Mouse (Mus musculus): ENCODE measurements around the gene Ggnbp2. TPM values are rescaled to one million over a fixed set of nuclear protein-coding genes. Genes with fewer than 3 reads are reported as not detected.

Gene Ggnbp2
- total RNA-seq (2021), result 10 to 100 TPM; 93.8 to 97.1 TPM
- long read RNA-seq, experiment 1, transcript Ggnbp2-203 (14 exons, 3,034 nt), result major isoform, 23 of 115 reads
- long read RNA-seq, experiment 1, transcript Ggnbp2-213 (14 exons, 2,950 nt), result minor isoform, 7 of 115 reads
- long read RNA-seq, experiment 1, transcript Ggnbp2-206 (13 exons, 2,528 nt), result minor isoform, 12 of 115 reads
- long read RNA-seq, experiment 1, partial matches to known transcripts, result 40 of 115 reads
- long read RNA-seq, experiment 1, other reads (novel, unspliced or antisense), result 28 of 115 reads
- long read RNA-seq, experiment 2, transcript Ggnbp2-211 (14 exons, 3,056 nt), result major isoform, 12 of 89 reads
- long read RNA-seq, experiment 2, transcript Ggnbp2-206 (13 exons, 2,528 nt), result major isoform, 12 of 89 reads
- long read RNA-seq, experiment 2, transcript Ggnbp2-203 (14 exons, 3,034 nt), result minor isoform, 11 of 89 reads
- long read RNA-seq, experiment 2, transcript Ggnbp2-213 (14 exons, 2,950 nt), result minor isoform, 8 of 89 reads
- long read RNA-seq, experiment 2, partial matches to known transcripts, result 21 of 89 reads
- long read RNA-seq, experiment 2, other reads (novel, unspliced or antisense), result 25 of 89 reads

GRCm38 (mm10) chr11:84870337-84871043 is at the start of gene Ggnbp2:
TSS of gene Ggnbp2 (minus strand) at chr11:84870817.
- peak; percentile 88 to 92 for DNase-seq (ENCODE audit: extremely low spot score in 1 of 2, low spot score in 2 of 2)
- Histone ChIP-seq H3K27ac (peak within 1 kb of the TSS; percentile 100), H3K4me3 (peak within 1 kb of the TSS; percentile 88)
- TF ChIP-seq CTCF (IDR thresholded peaks at IDR 0.05), result no peak
- intact Hi-C loops (cut with DNase I), result loop anchor here (1.0 to 5.0 kb wide), 3 partner anchors 10 to 272 kb away; partner anchors contain the start of genes Myo19, Pigw and Usp32

GRCm38 (mm10) chr11:84919951-84920350 is 49.3 kb upstream of the Ggnbp2 start:
- intact Hi-C loops (cut with DNase I), result loop anchor here (2.0 kb wide), 1 partner anchor 263 kb away; no protein-coding TSS in a partner anchor
- Histone ChIP-seq H3K4me3 (no peak overlapping the region), H3K27ac (no peak overlapping the region)
- no peak for TF ChIP-seq CTCF (IDR thresholded peaks at IDR 0.05)
- DNase-seq (ENCODE audit: extremely low spot score in 1 of 2, low spot score in 2 of 2), result no peak

- Histone ChIP-seq H3K27ac (no peak overlapping the region), H3K4me3 (no peak overlapping the region)
- no peak for DNase-seq (ENCODE audit: extremely low spot score in 1 of 2, low spot score in 2 of 2)
- peak; percentile 66 for TF ChIP-seq CTCF (IDR thresholded peaks at IDR 0.05)
- intact Hi-C loops (cut with DNase I), result loop anchor here (2.0 kb wide), 1 partner anchor 264 kb away; no protein-coding TSS in a partner anchor
These were observed 48.7 kb upstream of the Ggnbp2 start for GRCm38 (mm10) chr11:84919276-84919675.

- intact Hi-C loops (cut with DNase I), result loop anchor here (1.0 to 2.0 kb wide), 2 partner anchors 59 to 264 kb away; no protein-coding TSS in a partner anchor
- peak; percentile 80 to 91 for DNase-seq (ENCODE audit: extremely low spot score in 1 of 2, low spot score in 2 of 2)
- Histone ChIP-seq H3K27ac (no peak overlapping the region), H3K4me3 (no peak overlapping the region; the same call in 1 of the 2 replicates)
- TF ChIP-seq CTCF (IDR thresholded peaks at IDR 0.05), result peak; percentile 96
These were observed 47.8 kb upstream of the Ggnbp2 start for GRCm38 (mm10) chr11:84918425-84918824.

GRCm38 (mm10) chr11:84916703-84917300 is 46.2 kb upstream of the Ggnbp2 start:
- Histone ChIP-seq H3K27ac (peak overlapping the region; percentile 73), H3K4me3 (peak overlapping the region; percentile 86)
- intact Hi-C loops (cut with DNase I), result no loop called here
- TF ChIP-seq CTCF (IDR thresholded peaks at IDR 0.05), result no peak
- no peak for DNase-seq (ENCODE audit: extremely low spot score in 1 of 2, low spot score in 2 of 2)

- intact Hi-C loops (cut with DNase I), result no loop called here
- DNase-seq (ENCODE audit: extremely low spot score in 1 of 2, low spot score in 2 of 2), result peak; percentile 84
- H3K4me3 ChIP-seq, result peak within 1 kb of the TSS; percentile 86
- peak within 1 kb of the TSS; percentile 73 for H3K27ac ChIP-seq
- TF ChIP-seq CTCF (IDR thresholded peaks at IDR 0.05), result peak; percentile 2; the same call in 1 of the 2 replicates
These were observed 45.6 kb upstream of the Ggnbp2 start, which contains the start of gene Znhit3 for GRCm38 (mm10) chr11:84916053-84916702. TSS of gene Znhit3 (minus strand) at chr11:84916366.

GRCm38 (mm10) chr11:84914673-84915072 is 44.1 kb upstream of the Ggnbp2 start:
- TF ChIP-seq CTCF (IDR thresholded peaks at IDR 0.05), result no peak; the same call in 1 of the 2 replicates
- Histone ChIP-seq H3K4me3 (no peak overlapping the region), H3K27ac (no peak overlapping the region)
- intact Hi-C loops (cut with DNase I), result no loop called here
- DNase-seq (ENCODE audit: extremely low spot score in 1 of 2, low spot score in 2 of 2), result no peak

- intact Hi-C loops (cut with DNase I), result no loop called here
- Histone ChIP-seq H3K27ac (no peak overlapping the region), H3K4me3 (no peak overlapping the region)
- DNase-seq (ENCODE audit: extremely low spot score in 1 of 2, low spot score in 2 of 2), result no peak
- TF ChIP-seq CTCF (IDR thresholded peaks at IDR 0.05), result no peak
These were observed 39.8 kb upstream of the Ggnbp2 start for GRCm38 (mm10) chr11:84910411-84910810.

GRCm38 (mm10) chr11:84908480-84908879 is 37.9 kb upstream of the Ggnbp2 start:
- no peak for DNase-seq (ENCODE audit: extremely low spot score in 1 of 2, low spot score in 2 of 2)
- H3K27ac ChIP-seq, result peak overlapping the region; percentile 8; the same call in 1 of the 2 replicates
- no peak for TF ChIP-seq CTCF (IDR thresholded peaks at IDR 0.05)
- H3K4me3 ChIP-seq, result no peak overlapping the region
- intact Hi-C loops (cut with DNase I), result no loop called here

- Histone ChIP-seq H3K27ac (no peak overlapping the region), H3K4me3 (no peak overlapping the region)
- DNase-seq (ENCODE audit: extremely low spot score in 1 of 2, low spot score in 2 of 2), result no peak
- intact Hi-C loops (cut with DNase I), result no loop called here
- TF ChIP-seq CTCF (IDR thresholded peaks at IDR 0.05), result no peak
These were observed 36.5 kb upstream of the Ggnbp2 start for GRCm38 (mm10) chr11:84907081-84907480.

All from left cerebral cortex, adult 2 months (tissue).